Mouse (Mus musculus) ES-Bruce4 (cell line): ENCODE results near the gene Prdx2.

Source experiments
- CTCF ChIP-seq: IDR thresholded peaks from one replicate; pipeline ENCODE4 v1.8.1; 2011; ENCODE audit warnings: low read depth, low read length
- POLR2A ChIP-seq: IDR thresholded peaks from one replicate; pipeline ENCODE4 v1.8.1; 2011; ENCODE audit warnings: low read length; ENCODE audit not compliant: insufficient read depth

- TF ChIP-seq POLR2A: no peak
- no peak for TF ChIP-seq CTCF
Measured at GRCm38 (mm10) chr8:84973079-84973478, 3.7 kb downstream of the Prdx2 start.
